Mouse (Mus musculus) urinary bladder, postnatal 4 days (tissue): Measurements from ENCODE around the gene Pmf1.

Experiments used
- DNase-seq, 2 experiments: peaks; one replicate each; pipeline ENCODE4 v3.0.0; 2021 to 2022; ENCODE audit warnings: low spot score in 2 of 2

The Pmf1 gene

GRCm38 (mm10) chr3:88354396-88355165 is 55.5 kb downstream of the Pmf1 start:
- DNase-seq, result no peak

GRCm38 (mm10) chr3:88352907-88353306 is 57.2 kb downstream of the Pmf1 start:
- no peak for DNase-seq

GRCm38 (mm10) chr3:88350732-88351131 is 59.4 kb downstream of the Pmf1 start:
- no peak for DNase-seq
